In genomic region chr8:105339886-105340635, GRCm38 (mm10) we compare ENCODE assay signal across 13 mouse cellular contexts. TPM values are rescaled to one million over a fixed set of nuclear protein-coding genes. Genes with fewer than 3 reads are reported as not detected.
DNase-seq lines count a peak whose midpoint lies in the region; ATAC-seq and TF ChIP-seq lines count a peak whose summit lies in the region.
"Had no signal": no experiment of that assay in that cellular context is flagged by ENCODE, and none has a peak within 500 bp of the region (broad histone marks: within the 10 kb centered on the region; RNA-seq: fewer than 3 reads in every experiment).

No protein-coding gene starts in this region.

- no peak overlapping the region for H3K4me2 ChIP-seq in heart, embryonic 15.5 days
- peak overlapping the region; percentile 44; the same call in 1 of the 2 replicates for H3K4me2 ChIP-seq in lung, embryonic 14.5 days
- H3K4me2 ChIP-seq in midbrain, postnatal 0 days (ENCODE audit: low read depth, low read length, poor library complexity, severe bottlenecking): no peak overlapping the region
- H3K4me2 ChIP-seq: limb, embryonic 12.5 days; neural tube, embryonic 12.5 days had no signal

- H3K4me3 ChIP-seq in heart, embryonic 15.5 days: no peak overlapping the region
- H3K4me3 ChIP-seq in lung, embryonic 14.5 days (ENCODE audit: low read depth, low read length): no peak overlapping the region
- H3K4me3 ChIP-seq in midbrain, postnatal 0 days (ENCODE audit: low read depth, low read length): no peak overlapping the region
- H3K4me3 ChIP-seq: limb, embryonic 12.5 days; neural tube, embryonic 12.5 days had no signal

- no peak for TF ChIP-seq CTCF in lung, embryonic 14.5 days (IDR thresholded peaks at IDR 0.05; ENCODE audit: low read depth)
- no peak for TF ChIP-seq CTCF in midbrain, postnatal 0 days (IDR thresholded peaks at IDR 0.05)

- 51% methylated on average over 6 of the region's 6 CpGs for WGBS in heart, embryonic 15.5 days
- WGBS in lung, embryonic 14.5 days: 28% methylated on average over 6 of the region's 6 CpGs
- WGBS in midbrain, postnatal 0 days: 85% methylated on average over 6 of the region's 6 CpGs

- H3K27me3 ChIP-seq in heart, embryonic 15.5 days: no peaks in the 10 kb centered on the region
- H3K27me3 ChIP-seq in lung, embryonic 14.5 days (ENCODE audit: insufficient read depth, low read length): no peaks in the 10 kb centered on the region
- no peaks in the 10 kb centered on the region for H3K27me3 ChIP-seq in midbrain, postnatal 0 days (ENCODE audit: insufficient read depth, low read length)
- H3K27me3 ChIP-seq: neural tube, embryonic 12.5 days had no signal

- peak overlapping the region; percentile 65 for H3K27ac ChIP-seq in heart, embryonic 15.5 days
- peak overlapping the region; percentile 97 for H3K27ac ChIP-seq in lung, embryonic 14.5 days (ENCODE audit: low read depth)
- H3K27ac ChIP-seq in midbrain, postnatal 0 days (ENCODE audit: low read depth, low read length): no peak overlapping the region
- H3K27ac ChIP-seq: limb, embryonic 12.5 days; neural tube, embryonic 12.5 days had no signal

- no peaks in the 10 kb centered on the region for H3K9me3 ChIP-seq in heart, embryonic 15.5 days (replicated peaks)
- H3K9me3 ChIP-seq in lung, embryonic 14.5 days (ENCODE audit: low read depth, low read length): no peaks in the 10 kb centered on the region
- H3K9me3 ChIP-seq in midbrain, postnatal 0 days (ENCODE audit: low read length): no peaks in the 10 kb centered on the region
- H3K9me3 ChIP-seq: limb, embryonic 12.5 days; neural tube, embryonic 12.5 days had no signal

- peak; percentile 49 for DNase-seq in adrenal gland, postnatal 10 days
- DNase-seq in adrenal gland, postnatal 25 days: no peak
- peak; percentile 49 for DNase-seq in 3T3-L1 (ENCODE audit: low read depth, low spot score)
- peak; percentile 63 for DNase-seq in lung, embryonic 14.5 days
- no peak for DNase-seq in midbrain, postnatal 0 days (ENCODE audit: low spot score)
- no peak for DNase-seq in ovary, postnatal 36 days (ENCODE audit: low spot score)
- DNase-seq: cerebellum, adult 9-11 months; kidney, adult 11 months; spleen, adult 18-20 months had no signal

- H3K4me1 ChIP-seq in heart, embryonic 15.5 days (replicated peaks): peaks cover 49% of the 10 kb centered on the region
- H3K4me1 ChIP-seq in lung, embryonic 14.5 days (ENCODE audit: insufficient read depth): peaks cover 34% of the 10 kb centered on the region
- no peaks in the 10 kb centered on the region for H3K4me1 ChIP-seq in midbrain, postnatal 0 days (ENCODE audit: insufficient read depth, low read length)
- H3K4me1 ChIP-seq: neural tube, embryonic 12.5 days had no signal

- no peak overlapping the region for H3K9ac ChIP-seq in heart, embryonic 15.5 days
- 0 out of 2 replicates have a peak overlapping the region, but pooled peaks have one; percentile 4 for H3K9ac ChIP-seq in lung, embryonic 14.5 days
- no peak overlapping the region for H3K9ac ChIP-seq in midbrain, postnatal 0 days (replicated peaks; ENCODE audit: low read length, poor library complexity, severe bottlenecking)
- H3K9ac ChIP-seq: limb, embryonic 12.5 days; neural tube, embryonic 12.5 days had no signal

- peaks cover 26% of the 10 kb centered on the region for H3K36me3 ChIP-seq in heart, embryonic 15.5 days
- H3K36me3 ChIP-seq in lung, embryonic 14.5 days (ENCODE audit: insufficient read depth): peaks cover 66% of the 10 kb centered on the region
- no peaks in the 10 kb centered on the region for H3K36me3 ChIP-seq in midbrain, postnatal 0 days (ENCODE audit: insufficient read depth, low read length)

- ATAC-seq in heart, embryonic 15.5 days (replicated peaks; ENCODE audit: insufficient number of reproducible peaks, insufficient read depth, low FRiP score, low read depth): peak; percentile 18; the same call in 1 of the 2 replicates
- no peak for ATAC-seq in lung, embryonic 14.5 days (ENCODE audit: insufficient read depth)
- no peak for ATAC-seq in CD4-positive, CD25-positive, alpha-beta regulatory T cell, adult 4 months
- no peak for ATAC-seq in midbrain, postnatal 0 days (ENCODE audit: low FRiP score)

RNA-seq across cellular contexts. Expression of gene Fhod1, which starts 7.7 kb away (rescaled TPM):
- 10 to 100 TPM; 11.9 to 16.5 TPM for total RNA-seq in adrenal gland, postnatal 10 days (2021)
- total RNA-seq in adrenal gland, postnatal 25 days (2021): 14.0 and 18.4 TPM in 2 replicates
- polyA plus RNA-seq in heart, embryonic 15.5 days (2015; fragmentation: Nextera tagmentation; extraction: Ambion mirVana): 1.4 and 2.3 TPM in 2 replicates
- polyA plus RNA-seq in lung, embryonic 14.5 days (2014; fragmentation: Nextera tagmentation; extraction: Ambion mirVana): 15.8 and 18.8 TPM in 2 replicates
- 1 to 10 TPM; 2.3 to 5.3 TPM for polyA plus RNA-seq in CD4-positive, CD25-positive, alpha-beta regulatory T cell, adult 4 months (2017; shearing (Covaris generic))
- 3.8 and 4.4 TPM in 2 replicates for total RNA-seq in midbrain, postnatal 0 days (2014; rRNA removed)
- 0.48 and 0.56 TPM in 2 replicates for polyA plus RNA-seq in midbrain, postnatal 0 days (2015; fragmentation: Nextera tagmentation; extraction: Ambion mirVana)

RNA-seq across cellular contexts. Expression of gene Slc9a5, which starts 8.6 kb away (rescaled TPM):
- total RNA-seq in adrenal gland, postnatal 10 days (2021): 1 to 10 TPM; 1.5 to 2.6 TPM
- total RNA-seq in adrenal gland, postnatal 25 days (2021): 1.3 and 2.7 TPM in 2 replicates
- 0.94 and 2.0 TPM in 2 replicates for polyA plus RNA-seq in heart, embryonic 15.5 days (2015; fragmentation: Nextera tagmentation; extraction: Ambion mirVana)
- polyA plus RNA-seq in lung, embryonic 14.5 days (2014; fragmentation: Nextera tagmentation; extraction: Ambion mirVana): 9.9 and 10.9 TPM in 2 replicates
- polyA plus RNA-seq in CD4-positive, CD25-positive, alpha-beta regulatory T cell, adult 4 months (2017; shearing (Covaris generic)): under 1 TPM in 1 of 2 experiments, not detected in 1; 0.16 TPM
- total RNA-seq in midbrain, postnatal 0 days (2014; rRNA removed): 28.3 and 28.4 TPM in 2 replicates
- 12.8 and 14.4 TPM in 2 replicates for polyA plus RNA-seq in midbrain, postnatal 0 days (2015; fragmentation: Nextera tagmentation; extraction: Ambion mirVana)

RNA-seq across cellular contexts. Expression of gene Tmem208, which starts 13.9 kb away (rescaled TPM):
- 10 to 100 TPM; 43.7 to 45.4 TPM for total RNA-seq in adrenal gland, postnatal 10 days (2021)
- total RNA-seq in adrenal gland, postnatal 25 days (2021): 61.4 and 66.9 TPM in 2 replicates
- 73.0 and 89.2 TPM in 2 replicates for polyA plus RNA-seq in heart, embryonic 15.5 days (2015; fragmentation: Nextera tagmentation; extraction: Ambion mirVana)
- 108 and 115 TPM in 2 replicates for polyA plus RNA-seq in lung, embryonic 14.5 days (2014; fragmentation: Nextera tagmentation; extraction: Ambion mirVana)
- polyA plus RNA-seq in CD4-positive, CD25-positive, alpha-beta regulatory T cell, adult 4 months (2017; shearing (Covaris generic)): 100 to 1,000 TPM; 149 to 160 TPM
- 81.3 and 88.4 TPM in 2 replicates for total RNA-seq in midbrain, postnatal 0 days (2014; rRNA removed)
- polyA plus RNA-seq in midbrain, postnatal 0 days (2015; fragmentation: Nextera tagmentation; extraction: Ambion mirVana): 129 and 152 TPM in 2 replicates

RNA-seq across cellular contexts. Expression of gene Lrrc29, which starts 14.0 kb away (rescaled TPM):
- 1 to 10 TPM; 5.9 to 7.9 TPM for total RNA-seq in adrenal gland, postnatal 10 days (2021)
- total RNA-seq in adrenal gland, postnatal 25 days (2021): 4.9 and 7.4 TPM in 2 replicates
- polyA plus RNA-seq in heart, embryonic 15.5 days (2015; fragmentation: Nextera tagmentation; extraction: Ambion mirVana): 0.62 and 1.0 TPM in 2 replicates
- polyA plus RNA-seq in lung, embryonic 14.5 days (2014; fragmentation: Nextera tagmentation; extraction: Ambion mirVana): 2.7 and 3.1 TPM in 2 replicates
- 1 to 10 TPM; 1.7 to 6.2 TPM for polyA plus RNA-seq in CD4-positive, CD25-positive, alpha-beta regulatory T cell, adult 4 months (2017; shearing (Covaris generic))
- total RNA-seq in midbrain, postnatal 0 days (2014; rRNA removed): 2.5 and 4.5 TPM in 2 replicates
- 2.1 and 2.4 TPM in 2 replicates for polyA plus RNA-seq in midbrain, postnatal 0 days (2015; fragmentation: Nextera tagmentation; extraction: Ambion mirVana)

RNA-seq across cellular contexts. Expression of gene Plekhg4, which starts 33.0 kb away (rescaled TPM):
- total RNA-seq in adrenal gland, postnatal 10 days (2021): under 1 TPM; 0.36 to 0.51 TPM
- total RNA-seq in adrenal gland, postnatal 25 days (2021): 0.76 and 0.82 TPM in 2 replicates
- 0.14 and 0.19 TPM in 2 replicates for polyA plus RNA-seq in heart, embryonic 15.5 days (2015; fragmentation: Nextera tagmentation; extraction: Ambion mirVana)
- polyA plus RNA-seq in lung, embryonic 14.5 days (2014; fragmentation: Nextera tagmentation; extraction: Ambion mirVana): 1.8 and 1.9 TPM in 2 replicates
- not detected for polyA plus RNA-seq in CD4-positive, CD25-positive, alpha-beta regulatory T cell, adult 4 months (2017; shearing (Covaris generic))
- 6.3 and 8.7 TPM in 2 replicates for total RNA-seq in midbrain, postnatal 0 days (2014; rRNA removed)
- 1.7 and 2.5 TPM in 2 replicates for polyA plus RNA-seq in midbrain, postnatal 0 days (2015; fragmentation: Nextera tagmentation; extraction: Ambion mirVana)

Comparison
In these comparisons a context has a peak if more than half of its experiments do, and no peak if none do; other contexts are left out.
1. DNase-seq: peak in adrenal gland, postnatal 10 days (single experiment), 3T3-L1 (single experiment) and lung, embryonic 14.5 days (single experiment); none in adrenal gland, postnatal 25 days (single experiment), midbrain, postnatal 0 days (single experiment) and ovary, postnatal 36 days (single experiment).